Mouse (Mus musculus): ENCODE measurements at regions not wholly inside any gene's neighbourhood (a gene's known extent, or its start where the extent isn't known, plus 50 kb on each side); places are given as distances from the start of the nearest gene placed in this dataset.

- no peak for TF ChIP-seq POLR2A (IDR thresholded peaks at IDR 0.05; ENCODE audit: low read depth, low read length)
- TF ChIP-seq CTCF (IDR thresholded peaks at IDR 0.05; ENCODE audit: borderline replicate concordance, insufficient read depth, low read length): no peak
These were observed 207.2 kb upstream of the Atp10a start for GRCm38 (mm10) chr7:58448727-58449126.
